Mouse (Mus musculus) olfactory bulb, adult 2 months (tissue): ENCODE data around the gene Rpp14.

Source experiments
- CTCF ChIP-seq: fragments of 200-500 bp; IDR thresholded peaks from 2 replicates; pipeline ENCODE4 v1.5.1; 2012; ENCODE audit warnings: low read depth, mild to moderate bottlenecking, low read length, moderate library complexity; ENCODE audit not compliant: insufficient read depth
- POLR2A ChIP-seq: fragments of 200-500 bp; IDR thresholded peaks from 2 replicates; pipeline ENCODE4 v1.6.1; 2012; ENCODE audit warnings: mild to moderate bottlenecking, low read depth, low read length, moderate library complexity; ENCODE audit not compliant: insufficient read depth

GRCm38 (mm10) chr14:8089016-8089415 lies 8.8 kb downstream of the Rpp14 start:
- TF ChIP-seq CTCF: no peak
- no peak for TF ChIP-seq POLR2A
